Mouse (Mus musculus): ENCODE data around the gene Msh3.
"Not testable (repeated sequence)": the region's sequence is repeated elsewhere in the genome, so short reads cannot be mapped to it uniquely, and the experiment has no call there.

Msh3 gene

GRCm38 (mm10) chr13:92354456-92355271 is at the start of gene Msh3, which contains the start of gene Dhfr:
Msh3 (minus strand) TSS chr13:92355003.
Dhfr (plus strand) TSS chr13:92354726.
- DNase-seq: peak; percentile 99

GRCm38 (mm10) chr13:92403496-92403895 is 48.7 kb upstream of the Msh3 start:
- DNase-seq: no peak

GRCm38 (mm10) chr13:92402063-92402462 is 47.3 kb upstream of the Msh3 start:
- DNase-seq: peak; percentile 26 to 28

- DNase-seq: peak; percentile 69 to 80
Measured at GRCm38 (mm10) chr13:92398491-92399384, 43.9 kb upstream of the Msh3 start.

- DNase-seq: no peak
Measured at GRCm38 (mm10) chr13:92393047-92393661, 38.4 kb upstream of the Msh3 start.

- no peak for DNase-seq
Measured at GRCm38 (mm10) chr13:92387367-92387766, 32.6 kb upstream of the Msh3 start.

- not testable (repeated sequence) for DNase-seq
Measured at GRCm38 (mm10) chr13:92371466-92371865, 16.7 kb upstream of the Msh3 start.

GRCm38 (mm10) chr13:92370811-92371210 is 16.0 kb upstream of the Msh3 start:
- DNase-seq: no peak

- no peak for DNase-seq
Measured at GRCm38 (mm10) chr13:92365312-92365711, 10.5 kb upstream of the Msh3 start.

GRCm38 (mm10) chr13:92361609-92362008 is 6.8 kb upstream of the Msh3 start:
- DNase-seq: no peak

- DNase-seq: peak in 1 of 2 experiments; percentile 12
Measured at GRCm38 (mm10) chr13:92357644-92358043, 2.8 kb upstream of the Msh3 start.

GRCm38 (mm10) chr13:92356376-92356775 is 1.6 kb upstream of the Msh3 start:
- no peak for DNase-seq

- peak in 1 of 2 experiments; percentile 76 for DNase-seq
Measured at GRCm38 (mm10) chr13:92355272-92355643, 455 bp upstream of the Msh3 start.

- DNase-seq: peak in 1 of 2 experiments; percentile 20
Measured at GRCm38 (mm10) chr13:92353956-92354355, 847 bp downstream of the Msh3 start.

- DNase-seq: no peak
Measured at GRCm38 (mm10) chr13:92351100-92351499, 3.7 kb downstream of the Msh3 start.

- DNase-seq: no peak
Measured at GRCm38 (mm10) chr13:92346338-92346737, 8.5 kb downstream of the Msh3 start.

GRCm38 (mm10) chr13:92344033-92344432 is 10.8 kb downstream of the Msh3 start:
- no peak for DNase-seq

GRCm38 (mm10) chr13:92339787-92340186 is 15.0 kb downstream of the Msh3 start:
- no peak for DNase-seq

- DNase-seq: no peak
Measured at GRCm38 (mm10) chr13:92337773-92338462, 16.9 kb downstream of the Msh3 start.

GRCm38 (mm10) chr13:92336857-92337256 is 17.9 kb downstream of the Msh3 start:
- no peak for DNase-seq

GRCm38 (mm10) chr13:92332103-92332879 is 22.5 kb downstream of the Msh3 start:
- DNase-seq: no peak

- DNase-seq: no peak
Measured at GRCm38 (mm10) chr13:92330621-92331020, 24.2 kb downstream of the Msh3 start.

Data from cerebellum, postnatal 14 days (tissue).